Mouse (Mus musculus) v-Abl transformed pro-B cells (cell line): ENCODE data around the gene Cyp4a32.
"Not testable (repeated sequence)": the region's sequence is repeated elsewhere in the genome, so short reads cannot be mapped to it uniquely, and the experiment has no call there.

ENCODE experiments used
- in situ Hi-C, 2 experiments: fragments of 400-800 bp; cut with MboI; formaldehyde crosslinking; loops; one replicate each; pipeline ENCODE4 v1.15.1; 2025; ENCODE audit not compliant: unreplicated experiment in 2 of 2

Cyp4a32 gene

GRCm38 (mm10) chr4:115655841-115656534 lies 55.2 kb downstream of the Cyp4a32 start:
- in situ Hi-C loops, result not testable (repeated sequence)

- in situ Hi-C loops, result not testable (repeated sequence)
Observed at GRCm38 (mm10) chr4:115656535-115656922, 55.8 kb downstream of the Cyp4a32 start.

- in situ Hi-C loops, result no loop called here
Observed at GRCm38 (mm10) chr4:115657104-115657866, 56.5 kb downstream of the Cyp4a32 start.

GRCm38 (mm10) chr4:115657867-115658249 lies 57.1 kb downstream of the Cyp4a32 start:
- in situ Hi-C loops, result no loop called here

GRCm38 (mm10) chr4:115659190-115659589 lies 58.4 kb downstream of the Cyp4a32 start:
- in situ Hi-C loops, result no loop called here
